Mouse (Mus musculus) adrenal gland, postnatal 36 days (tissue): Measurements from ENCODE around the gene Tmem235. TPM values are rescaled to one million over a fixed set of nuclear protein-coding genes. Genes with fewer than 3 reads are reported as not detected.
A peak's percentile ranks its signal among the peaks of the same experiment; 100 is the strongest.
"Not testable (repeated sequence)": the region's sequence is repeated elsewhere in the genome, so short reads cannot be mapped to it uniquely, and the experiment has no call there.

ENCODE experiments used
- DNase-seq, 2 experiments: peaks; one replicate each; pipeline ENCODE4 v3.0.0; 2021; ENCODE audit warnings: mixed read lengths in 1 of 2
- total RNA-seq, 2 experiments: library from RNA; stranded (reverse); gene quantifications; 2 replicates each; pipeline ENCODE4 v1.2.3; 2021

Tmem235 gene
- total RNA-seq, 2 experiments from 2014 or later, result not detected

DNA sequence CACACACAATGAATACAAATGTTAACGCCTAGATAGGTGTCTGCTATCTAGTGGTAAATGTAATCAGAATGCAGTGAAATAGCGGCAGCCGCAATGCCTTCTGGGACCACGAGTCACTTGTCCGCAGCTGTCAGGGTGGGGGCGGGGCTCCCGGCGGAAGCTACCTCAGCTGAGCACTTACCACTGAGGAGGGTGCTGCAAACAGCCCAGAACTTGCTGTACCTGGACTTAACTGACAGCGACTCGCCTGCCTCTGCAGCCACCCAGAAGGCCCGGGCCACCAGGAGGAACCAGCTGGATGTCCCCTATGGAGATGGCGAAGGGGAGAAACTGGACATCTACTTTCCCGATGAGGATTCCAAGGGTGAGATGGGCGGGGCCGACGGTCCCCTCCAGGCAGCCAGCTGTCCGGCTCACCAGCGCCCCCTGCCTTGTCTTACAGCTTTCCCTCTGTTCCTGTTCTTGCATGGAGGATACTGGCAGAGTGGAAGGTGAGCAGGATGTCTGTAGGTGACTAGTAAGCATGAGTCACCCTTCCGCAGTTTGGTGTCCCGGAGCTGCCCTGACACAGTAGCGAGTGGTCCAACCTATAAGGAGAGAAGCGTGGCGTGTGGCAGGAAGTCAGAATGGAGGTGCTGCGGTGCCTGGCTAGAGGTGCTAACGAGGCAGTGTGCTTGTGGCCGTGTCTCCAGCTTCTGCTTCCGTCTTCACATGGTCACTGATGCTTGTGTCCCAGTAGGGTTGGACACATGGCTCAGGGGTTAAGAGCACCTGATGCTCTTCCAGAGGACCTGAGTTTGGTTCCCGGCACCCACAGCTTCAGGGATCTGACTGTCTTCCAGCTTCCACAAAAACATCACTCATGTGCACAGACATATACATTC lies 28.2 kb upstream of the Tmem235 start:
- DNase-seq, result peak; percentile 65 to 83

DNA sequence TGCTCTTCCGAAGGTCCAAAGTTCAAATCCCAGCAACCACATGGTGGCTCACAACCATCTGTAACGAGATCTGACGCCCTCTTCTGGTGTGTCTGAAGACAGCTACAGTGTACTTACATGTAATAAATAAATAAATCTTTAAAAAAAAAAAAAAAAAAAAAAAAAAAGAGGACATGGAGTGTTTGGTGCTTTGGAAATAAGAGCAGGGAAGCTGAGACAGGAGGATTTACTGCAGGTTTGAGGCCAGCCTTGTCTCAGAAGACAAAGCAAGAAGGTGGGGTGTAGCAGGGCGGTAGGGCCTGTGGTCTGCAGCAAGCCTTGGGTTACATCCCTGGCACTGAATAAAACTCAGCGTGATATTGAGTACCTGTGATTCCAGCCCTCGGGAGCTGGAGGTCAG lies 27.0 kb upstream of the Tmem235 start:
- not testable (repeated sequence) for DNase-seq

DNA sequence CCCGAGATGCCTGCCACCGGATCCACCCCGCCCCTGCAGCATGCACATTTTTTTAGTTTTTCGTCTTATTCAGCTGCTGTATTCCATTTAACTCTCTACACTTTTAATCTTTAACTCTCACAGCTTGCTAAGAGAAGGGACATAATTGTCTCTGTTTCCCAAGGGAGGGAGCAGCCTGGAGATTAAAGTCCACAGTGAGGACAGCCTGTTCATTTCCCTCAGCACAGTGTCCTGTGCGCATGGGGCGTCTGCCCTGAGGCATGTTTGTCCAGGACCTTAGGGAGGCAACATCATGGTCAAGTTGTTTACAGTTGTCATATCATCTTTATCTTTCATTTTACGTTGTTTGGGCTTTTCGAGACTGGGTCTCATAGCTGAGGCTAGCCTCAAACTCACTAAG lies 26.5 kb upstream of the Tmem235 start:
- DNase-seq, result no peak

- DNase-seq, result peak in 1 of 2 experiments; percentile 59
These were observed 24.2 kb upstream of the Tmem235 start for GRCm38 (mm10) chr11:117836306-117836705.

- no peak for DNase-seq
These were observed 22.0 kb upstream of the Tmem235 start for GRCm38 (mm10) chr11:117838572-117838971.

DNA sequence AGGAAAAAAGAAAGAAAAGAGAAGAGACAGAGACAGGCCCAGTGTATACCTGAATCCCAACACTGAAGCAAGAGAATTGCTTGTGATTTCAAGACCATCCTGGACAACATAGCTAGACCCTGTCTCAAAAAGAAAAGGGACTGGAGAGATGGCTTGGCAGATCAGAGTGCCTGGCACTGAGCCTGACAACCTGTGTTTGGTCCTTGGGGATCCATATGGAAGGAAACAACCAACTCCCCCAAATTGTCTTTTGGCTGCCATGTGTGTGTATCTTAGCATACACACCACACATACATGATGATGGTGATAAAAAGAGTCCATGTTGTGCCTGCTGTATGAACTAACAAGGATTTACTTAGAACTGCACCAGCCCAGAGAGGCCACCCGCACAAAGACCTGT lies 21.5 kb upstream of the Tmem235 start:
- DNase-seq, result no peak

DNA sequence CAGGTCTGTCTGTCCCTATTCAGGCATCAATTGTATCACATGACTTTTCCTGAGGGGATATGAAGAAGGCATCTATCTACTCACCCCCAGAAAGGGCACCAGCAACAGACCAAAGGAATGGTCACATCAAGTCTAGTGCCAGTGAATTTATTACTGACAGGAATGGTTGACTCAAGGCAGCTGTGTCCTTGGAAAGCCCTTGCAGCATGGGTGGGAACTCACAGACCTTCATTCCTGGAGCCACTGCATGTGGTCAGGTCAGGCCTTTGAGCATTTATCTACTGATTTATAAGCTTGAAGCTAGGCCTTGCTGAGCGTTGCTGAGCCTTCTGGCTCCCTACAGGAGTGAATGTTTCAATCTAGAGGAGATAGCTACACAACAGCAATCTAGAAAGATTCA lies 19.6 kb upstream of the Tmem235 start:
- peak; percentile 44 to 53 for DNase-seq

DNA sequence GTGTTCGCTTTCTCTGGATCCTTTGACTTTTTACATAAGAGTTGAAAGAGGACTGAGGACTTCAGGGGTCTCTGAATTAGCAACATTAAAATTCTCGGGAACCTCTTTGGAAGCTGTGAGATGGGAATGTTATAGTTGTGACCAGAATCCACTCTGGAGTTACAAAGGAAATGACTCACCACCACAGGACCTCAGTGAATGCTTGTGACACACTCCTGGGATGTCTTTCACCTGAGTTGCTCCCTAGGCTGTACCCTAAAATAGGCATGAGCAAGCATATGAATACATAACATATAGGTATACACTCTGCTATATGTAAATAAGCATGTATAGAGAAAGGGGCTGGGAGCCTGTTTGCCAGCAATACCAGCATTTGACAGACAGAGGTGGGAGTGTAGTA lies 17.1 kb upstream of the Tmem235 start:
- DNase-seq, result no peak

DNA sequence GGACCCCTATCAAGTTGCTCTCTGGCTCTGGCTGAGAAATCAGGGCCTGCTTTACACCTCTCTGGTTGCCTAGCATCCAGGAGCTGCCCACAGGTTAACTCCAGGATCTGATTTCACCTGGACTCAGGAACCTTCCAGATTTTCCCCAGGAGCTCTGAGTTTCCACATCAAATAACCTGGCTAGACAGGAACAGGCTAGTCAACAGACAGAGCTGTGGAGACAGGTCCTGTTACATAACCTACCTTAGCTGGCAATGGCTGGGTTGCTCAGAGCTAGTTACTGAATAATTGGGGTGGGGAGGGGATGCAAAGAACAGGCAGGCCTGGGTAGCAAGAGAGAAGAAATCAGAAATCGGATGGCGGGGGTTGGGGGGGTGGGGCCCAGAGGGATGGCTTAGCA lies 15.6 kb upstream of the Tmem235 start:
- DNase-seq, result no peak

- no peak for DNase-seq
These were observed 14.9 kb upstream of the Tmem235 start for GRCm38 (mm10) chr11:117845651-117846050.

DNA sequence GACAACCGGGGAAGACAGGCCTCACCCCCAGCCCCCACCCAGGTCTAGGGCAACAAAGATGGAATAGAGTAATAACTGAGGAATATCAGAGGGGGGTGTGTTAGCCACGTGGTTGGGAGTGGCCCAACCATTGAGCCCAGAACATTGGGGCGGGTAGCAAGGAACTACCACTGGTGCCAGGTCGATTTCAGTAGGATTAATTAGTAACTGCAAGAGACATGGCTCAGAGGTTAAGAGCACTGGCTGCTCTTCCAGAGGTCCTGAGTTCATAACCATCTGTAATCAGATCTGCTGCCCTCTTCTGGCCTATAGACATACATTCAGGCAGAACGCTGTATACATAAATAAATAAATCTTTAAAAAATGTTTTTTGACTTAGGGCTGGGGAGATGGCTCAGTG lies 13.9 kb upstream of the Tmem235 start:
- no peak for DNase-seq

- DNase-seq, result no peak
These were observed 12.8 kb upstream of the Tmem235 start for GRCm38 (mm10) chr11:117847593-117848215.

GRCm38 (mm10) chr11:117848271-117848984 lies 12.1 kb upstream of the Tmem235 start:
- peak in 1 of 2 experiments; percentile 54 for DNase-seq

- DNase-seq, result peak; percentile 96 to 98
These were observed 11.4 kb upstream of the Tmem235 start, which contains the start of gene Birc5 for GRCm38 (mm10) chr11:117848985-117849671. Gene Birc5, plus strand, starts transcription at chr11:117849251.

GRCm38 (mm10) chr11:117852875-117853274 lies 7.7 kb upstream of the Tmem235 start:
- DNase-seq, result no peak

GRCm38 (mm10) chr11:117854241-117854640 lies 6.3 kb upstream of the Tmem235 start:
- no peak for DNase-seq

DNA sequence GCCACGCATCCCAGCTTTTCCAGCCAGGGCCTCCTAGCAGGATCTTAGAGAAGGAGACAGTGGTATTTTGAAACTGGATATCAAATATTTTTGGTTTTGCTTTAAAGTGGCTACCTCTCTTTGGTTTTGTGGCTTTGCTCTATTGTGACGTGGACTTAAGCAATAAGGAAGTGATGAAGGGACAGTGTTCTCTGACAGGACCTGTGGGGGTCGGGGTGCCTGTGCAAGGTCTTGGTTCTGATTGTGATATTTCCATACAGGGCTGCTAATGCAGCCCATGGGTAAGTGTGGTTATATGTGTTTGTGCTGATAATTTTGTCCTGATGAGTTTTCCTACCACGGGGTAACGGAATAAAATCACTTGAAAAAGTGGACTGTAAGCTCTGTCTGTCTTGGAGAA lies 5.2 kb upstream of the Tmem235 start:
- DNase-seq, result no peak

DNA sequence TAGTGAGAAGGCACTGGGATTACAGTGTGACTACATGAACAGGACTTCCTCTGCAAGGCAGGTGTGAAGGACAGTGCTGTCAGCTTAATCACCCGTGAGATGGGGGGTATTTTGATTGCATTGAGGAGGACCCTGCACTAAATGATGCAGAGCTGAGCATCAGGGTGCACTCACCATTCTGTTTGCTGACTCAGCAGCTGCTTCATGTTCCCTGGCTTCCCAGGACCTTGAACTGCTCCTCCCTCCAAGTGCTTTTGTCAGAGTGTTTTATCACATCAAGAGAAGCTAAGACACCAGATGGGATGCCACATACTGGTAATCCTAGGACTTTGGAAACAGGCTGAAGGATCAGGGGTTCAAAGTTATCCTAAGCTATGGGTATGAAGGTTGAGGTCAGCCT lies 4.6 kb upstream of the Tmem235 start:
- no peak for DNase-seq

DNA sequence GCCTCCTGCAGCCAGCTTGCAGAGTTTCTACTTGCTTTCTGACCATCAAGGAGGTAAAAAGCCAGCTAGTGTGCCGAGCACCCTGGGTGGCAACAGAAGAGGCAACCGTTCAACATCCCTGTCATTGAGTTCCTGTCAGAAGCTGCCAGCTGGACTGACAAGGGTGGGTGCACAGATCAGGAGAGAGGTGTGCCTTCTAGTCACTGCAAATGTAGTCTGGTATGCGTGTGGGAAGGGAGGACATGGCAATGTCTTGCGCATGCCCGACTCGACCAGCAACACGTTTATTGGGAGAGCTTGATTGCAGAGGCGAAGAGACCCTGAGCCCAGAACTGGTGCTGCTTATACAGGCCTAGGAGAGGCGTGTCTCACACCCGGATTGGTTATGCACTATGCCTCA lies 3.1 kb upstream of the Tmem235 start:
- DNase-seq, result no peak

DNA sequence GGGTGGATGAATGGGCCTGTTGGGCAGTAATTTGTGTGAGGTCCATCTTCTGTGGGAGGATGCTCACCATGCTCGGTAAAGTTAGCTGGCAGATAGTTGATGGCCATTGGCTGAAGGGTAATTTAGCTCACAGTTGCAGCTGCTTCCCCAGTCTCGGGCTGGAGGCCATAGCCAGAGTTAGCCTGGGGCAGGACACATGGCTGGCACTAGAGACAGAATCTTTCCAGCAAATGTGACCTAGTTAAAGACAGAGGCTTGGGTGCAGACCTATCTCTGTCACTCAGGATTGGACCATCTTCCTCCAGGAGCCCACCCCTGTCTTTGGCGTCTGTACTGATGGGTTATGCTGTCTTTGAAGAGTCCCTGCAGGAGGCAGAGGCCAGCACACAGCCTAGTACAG lies 2.2 kb upstream of the Tmem235 start:
- DNase-seq, result no peak

GRCm38 (mm10) chr11:117863174-117863856 lies 2.8 kb downstream of the Tmem235 start:
- DNase-seq, result no peak

GRCm38 (mm10) chr11:117864805-117865204 lies 4.3 kb downstream of the Tmem235 start:
- no peak for DNase-seq
